Mouse (Mus musculus) left cerebral cortex, adult 11 months (tissue): ENCODE measurements at regions not wholly inside any gene's neighbourhood (a gene's known extent, or its start where the extent isn't known, plus 50 kb on each side); places are given as distances from the start of the nearest gene placed in this dataset.
"Not testable (repeated sequence)": the region's sequence is repeated elsewhere in the genome, so short reads cannot be mapped to it uniquely, and the experiment has no call there.

Source experiments
- DNase-seq: peaks from one replicate; pipeline ENCODE4 v3.0.0; 2022; ENCODE audit warnings: low spot score

- no peak for DNase-seq
Observed at GRCm38 (mm10) chr13:88459474-88460173, 361.6 kb upstream of the Edil3 start.

GRCm38 (mm10) chr13:88490104-88490503 is 331.2 kb upstream of the Edil3 start:
- no peak for DNase-seq

GRCm38 (mm10) chr13:88510850-88511554 is 310.3 kb upstream of the Edil3 start:
- DNase-seq: no peak

GRCm38 (mm10) chr13:88534796-88535195 is 286.5 kb upstream of the Edil3 start:
- DNase-seq: no peak

- peak; percentile 1 for DNase-seq
Observed at GRCm38 (mm10) chr13:88554504-88554903, 266.8 kb upstream of the Edil3 start.

- DNase-seq: no peak
Observed at GRCm38 (mm10) chr13:88564978-88565377, 256.3 kb upstream of the Edil3 start.

- DNase-seq: no peak
Observed at GRCm38 (mm10) chr13:88602244-88602643, 219.0 kb upstream of the Edil3 start.

- peak; percentile 6 for DNase-seq
Observed at GRCm38 (mm10) chr13:88610610-88611009, 210.7 kb upstream of the Edil3 start.

- DNase-seq: no peak
Observed at GRCm38 (mm10) chr13:88613231-88613630, 208.0 kb upstream of the Edil3 start.

- DNase-seq: no peak
Observed at GRCm38 (mm10) chr13:88650135-88650534, 171.1 kb upstream of the Edil3 start.

- no peak for DNase-seq
Observed at GRCm38 (mm10) chr13:88651036-88651435, 170.2 kb upstream of the Edil3 start.

- DNase-seq: no peak
Observed at GRCm38 (mm10) chr13:88655030-88655429, 166.2 kb upstream of the Edil3 start.

GRCm38 (mm10) chr13:88675835-88676234 is 145.4 kb upstream of the Edil3 start:
- DNase-seq: no peak

- no peak for DNase-seq
Observed at GRCm38 (mm10) chr13:88704526-88704925, 116.7 kb upstream of the Edil3 start.

- DNase-seq: not testable (repeated sequence)
Observed at GRCm38 (mm10) chr13:88729626-88730025, 91.6 kb upstream of the Edil3 start.

- no peak for DNase-seq
Observed at GRCm38 (mm10) chr13:88749916-88750315, 71.4 kb upstream of the Edil3 start.
